Mouse (Mus musculus) leukemia stem cell, adult 10-12 weeks (primary cell): ENCODE measurements around the gene Tmem235. TPM values are rescaled to one million over a fixed set of nuclear protein-coding genes. Genes with fewer than 3 reads are reported as not detected.

Experiments used
- polyA plus RNA-seq: library from polyadenylated mRNA; stranded (reverse); fragments of >175 nt; gene quantifications from 2 replicates; pipeline ENCODE4 v1.2.3, GENCODE M21; 2012; ENCODE audit warnings: low replicate concordance

The Tmem235 gene
- polyA plus RNA-seq: 0.09 TPM in 1 of 2 replicates, not detected in the other

GRCm38 (mm10) chr11:117860601-117861000 lies at the start of gene Tmem235:
Tmem235 (plus strand) TSS chr11:117860752.

GRCm38 (mm10) chr11:117825333-117826101 lies 35.0 kb upstream of the Tmem235 start, which contains the start of the genes Afmid and Tk1:
Afmid (plus strand) TSS chr11:117825924.
Tk1 (minus strand) TSS chr11:117826092.

GRCm38 (mm10) chr11:117848985-117849671 lies 11.4 kb upstream of the Tmem235 start, which contains the start of gene Birc5:
Birc5 (plus strand) TSS chr11:117849251.

GRCm38 (mm10) chr11:117872861-117873608 lies 12.5 kb downstream of the Tmem235 start, which contains the start of gene Tha1:
Tha1 (minus strand) TSS chr11:117873481.

Other genes with a start within 250 kb of the Tmem235 start
- gene Tnrc6c, start 206.5 kb upstream of the Tmem235 start, polyA plus RNA-seq: 26.4 and 31.1 TPM in 2 replicates
- gene Tmc8, start 78.7 kb upstream of the Tmem235 start, polyA plus RNA-seq: 398 and 573 TPM in 2 replicates
- gene Tmc6, start 78.6 kb upstream of the Tmem235 start, polyA plus RNA-seq: 153 and 298 TPM in 2 replicates
- gene 6030468B19Rik, start 63.1 kb upstream of the Tmem235 start, polyA plus RNA-seq: 66.8 and 105 TPM in 2 replicates
- gene Gm20708, start 51.1 kb upstream of the Tmem235 start, polyA plus RNA-seq: 0.69 and 2.2 TPM in 2 replicates
- 152 and 162 TPM in 2 replicates for gene Syngr2, start 51.1 kb upstream of the Tmem235 start, polyA plus RNA-seq
- gene Afmid, start 34.8 kb upstream of the Tmem235 start, polyA plus RNA-seq: 2.8 and 18.0 TPM in 2 replicates
- 50.5 and 122 TPM in 2 replicates for gene Tk1, start 34.7 kb upstream of the Tmem235 start, polyA plus RNA-seq
- gene Birc5, start 11.5 kb upstream of the Tmem235 start, polyA plus RNA-seq: 28.6 and 111 TPM in 2 replicates
- 3.1 TPM in 2 replicates for gene Tha1, start 12.7 kb downstream of the Tmem235 start, polyA plus RNA-seq
- gene Socs3, start 109.3 kb downstream of the Tmem235 start, polyA plus RNA-seq: 47.9 and 48.7 TPM in 2 replicates
- gene Pgs1, start 125.5 kb downstream of the Tmem235 start, polyA plus RNA-seq: 28.3 and 38.8 TPM in 2 replicates